Mouse (Mus musculus): ENCODE data around the gene Pfkfb3.

Gene Pfkfb3

GRCm38 (mm10) chr2:11433353-11433752, 120.5 kb downstream of the Pfkfb3 start:
- no peak for DNase-seq (ENCODE audit: low spot score in 2 of 2)

DNA sequence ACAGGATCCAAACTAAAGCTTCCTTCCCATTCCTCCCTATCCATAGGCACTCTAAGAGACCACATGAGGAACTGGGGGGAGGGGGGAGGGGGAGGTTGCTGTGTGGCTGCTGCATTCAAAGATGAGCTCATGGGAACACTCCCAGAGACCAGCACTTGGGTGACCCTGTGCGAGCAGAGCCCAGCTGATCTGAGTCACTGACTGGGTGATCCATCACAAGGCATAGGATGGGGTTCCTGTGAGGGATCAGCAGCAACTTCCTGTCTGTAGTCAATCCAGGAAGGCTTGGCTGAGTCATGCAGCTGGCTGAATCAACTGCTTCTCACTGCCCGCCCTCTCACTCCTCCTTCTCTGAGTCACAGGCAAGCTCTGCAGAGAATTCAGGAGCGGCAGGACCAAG, 124.3 kb downstream of the Pfkfb3 start:
- DNase-seq (ENCODE audit: low spot score in 2 of 2), result peak; percentile 42 to 67

DNA sequence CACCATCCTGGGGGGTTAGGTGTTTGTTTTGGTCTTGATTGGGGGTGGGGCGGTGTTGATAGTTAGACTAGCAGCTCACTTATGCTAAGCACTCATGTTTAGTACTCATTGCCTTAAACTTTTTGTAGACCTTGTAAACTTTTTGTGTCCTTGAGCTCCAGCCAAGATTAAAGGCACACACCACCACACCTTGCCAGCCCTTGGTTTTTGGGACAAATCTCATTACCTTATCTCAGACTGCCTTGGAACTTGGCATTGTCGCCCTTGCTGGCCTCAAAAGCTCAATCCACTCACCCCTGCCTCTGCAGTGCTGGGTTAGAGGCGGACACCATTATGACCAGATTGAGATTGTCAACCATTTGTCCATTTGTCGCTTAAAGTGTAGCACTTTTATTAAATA, 125.3 kb downstream of the Pfkfb3 start:
- no peak for DNase-seq (ENCODE audit: low spot score in 2 of 2)

- no peak for DNase-seq (ENCODE audit: low spot score in 2 of 2)
Observed at GRCm38 (mm10) chr2:11427596-11427995, 126.3 kb downstream of the Pfkfb3 start.

DNA sequence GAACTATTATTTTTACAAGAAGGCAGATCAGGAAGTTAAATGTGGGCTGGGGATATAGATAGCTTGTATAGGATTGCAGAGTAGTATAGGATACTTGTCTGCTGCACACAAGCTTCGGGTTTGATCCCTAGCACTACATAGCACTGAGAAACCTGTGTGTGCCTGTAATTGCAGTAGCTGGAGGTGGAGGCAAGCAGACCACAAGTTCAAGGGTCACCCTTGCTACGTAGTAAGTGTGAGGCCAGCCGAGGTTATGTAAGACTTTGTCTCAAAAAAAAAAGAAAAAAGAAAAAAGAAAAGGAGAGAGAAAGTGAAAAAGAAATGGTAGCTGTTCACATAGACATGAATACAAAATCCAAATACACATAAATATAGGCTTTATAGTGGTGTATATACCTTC, 127.5 kb downstream of the Pfkfb3 start:
- DNase-seq (ENCODE audit: low spot score in 2 of 2), result no peak

- DNase-seq (ENCODE audit: low spot score in 2 of 2), result no peak
Observed at GRCm38 (mm10) chr2:11425421-11426131, 128.3 kb downstream of the Pfkfb3 start.

GRCm38 (mm10) chr2:11424252-11424651, 129.6 kb downstream of the Pfkfb3 start:
- no peak for DNase-seq (ENCODE audit: low spot score in 2 of 2)

DNA sequence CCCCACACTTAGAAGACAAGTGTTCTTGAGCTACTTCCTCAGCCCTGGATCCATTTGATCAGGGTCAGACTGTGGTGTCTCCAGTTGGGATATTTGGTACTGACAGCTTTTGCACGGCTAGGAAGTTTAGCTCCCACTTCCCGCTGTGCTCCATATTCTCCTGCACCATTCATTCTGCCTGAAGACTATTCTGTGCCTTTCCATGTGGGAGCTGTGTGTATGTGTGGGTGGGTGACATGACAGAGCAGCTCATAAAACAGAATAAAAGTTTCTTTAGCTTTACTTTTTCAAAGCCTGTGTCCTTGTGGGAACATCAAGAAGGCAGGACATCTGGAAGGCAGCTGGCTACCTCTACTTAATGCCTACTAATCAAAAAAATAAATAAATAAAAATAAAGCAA, 130.5 kb downstream of the Pfkfb3 start:
- no peak for DNase-seq (ENCODE audit: low spot score in 2 of 2)

GRCm38 (mm10) chr2:11422384-11422783, 131.5 kb downstream of the Pfkfb3 start:
- no peak for DNase-seq (ENCODE audit: low spot score in 2 of 2)
